14 mouse cellular contexts compared by ENCODE assay signal in the genomic region with DNA sequence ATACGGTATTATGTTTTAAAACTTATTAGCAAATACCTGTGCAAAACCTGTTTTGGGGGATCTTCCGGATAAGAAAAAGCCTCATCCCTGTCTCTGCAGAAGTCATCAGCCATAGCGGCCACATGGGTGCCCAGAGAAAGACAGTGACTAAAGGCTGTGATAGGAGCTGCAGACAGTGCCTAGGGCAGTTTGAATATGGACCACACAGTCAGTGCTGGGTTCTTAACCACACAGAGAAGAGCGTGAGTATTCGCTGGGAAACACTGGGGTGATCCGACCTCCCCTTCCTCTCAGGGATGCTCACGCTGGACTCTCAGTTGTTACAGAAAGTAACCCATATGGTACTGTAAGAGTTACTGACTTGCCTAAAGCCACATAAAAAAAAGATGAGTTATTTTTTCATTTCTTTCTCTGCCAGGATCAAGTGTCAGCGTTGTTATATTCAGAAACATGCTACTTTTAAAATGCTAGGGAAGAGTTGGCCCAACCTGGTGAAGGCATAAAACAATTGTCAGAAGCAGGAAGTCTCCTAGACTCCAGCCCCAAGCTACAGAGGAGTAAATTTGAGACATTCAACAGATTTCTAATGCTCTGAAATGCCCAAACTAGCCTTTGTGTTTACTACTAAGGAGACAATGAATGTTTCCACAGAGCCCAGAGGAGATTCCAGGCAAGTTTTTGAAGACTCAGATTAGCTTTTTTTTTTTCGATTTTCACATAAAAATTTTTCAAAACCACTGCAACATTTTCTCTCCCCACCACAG.
DNase-seq lines count a peak whose midpoint lies in the region; ATAC-seq and TF ChIP-seq lines count a peak whose summit lies in the region.
"Had no signal": no experiment of that assay in that cellular context is flagged by ENCODE, and none has a peak within 500 bp of the region (broad histone marks: within the 10 kb centered on the region; RNA-seq: fewer than 3 reads in every experiment).

No protein-coding gene starts in this region.

- H3K27ac ChIP-seq in hindbrain, embryonic 10.5 days = peak overlapping the region; percentile 83
- no peak overlapping the region for H3K27ac ChIP-seq in hindbrain, embryonic 16.5 days (ENCODE audit: low read depth, low read length)
- no peak overlapping the region; the same call in 1 of the 2 replicates for H3K27ac ChIP-seq in midbrain, embryonic 11.5 days (ENCODE audit: low read depth, low read length)
- no peak overlapping the region for H3K27ac ChIP-seq in midbrain, postnatal 0 days (ENCODE audit: low read depth, low read length)
- H3K27ac ChIP-seq in limb, embryonic 10.5 days = peak overlapping the region; percentile 57; the same call in 1 of the 2 replicates
- peak overlapping the region; percentile 60 for H3K27ac ChIP-seq in neural tube, embryonic 15.5 days (replicated peaks)
- H3K27ac ChIP-seq: stomach, embryonic 15.5 days had no signal

- no peak overlapping the region for H3K4me2 ChIP-seq in hindbrain, embryonic 16.5 days (ENCODE audit: low read length)
- H3K4me2 ChIP-seq in midbrain, embryonic 11.5 days = no peak overlapping the region
- H3K4me2 ChIP-seq in midbrain, postnatal 0 days (ENCODE audit: low read depth, low read length, poor library complexity, severe bottlenecking) = no peak overlapping the region
- no peak overlapping the region for H3K4me2 ChIP-seq in neural tube, embryonic 15.5 days
- H3K4me2 ChIP-seq: stomach, embryonic 15.5 days had no signal

- no peak overlapping the region for H3K4me3 ChIP-seq in hindbrain, embryonic 10.5 days
- no peak overlapping the region for H3K4me3 ChIP-seq in hindbrain, embryonic 16.5 days (ENCODE audit: low read length)
- H3K4me3 ChIP-seq in midbrain, embryonic 11.5 days (ENCODE audit: low read depth, low read length) = no peak overlapping the region
- H3K4me3 ChIP-seq in midbrain, postnatal 0 days (ENCODE audit: low read depth, low read length) = no peak overlapping the region
- no peak overlapping the region for H3K4me3 ChIP-seq in limb, embryonic 10.5 days
- no peak overlapping the region for H3K4me3 ChIP-seq in neural tube, embryonic 15.5 days (replicated peaks)
- H3K4me3 ChIP-seq: erythroblast, embryonic 14.5 days; stomach, embryonic 15.5 days had no signal

- no peaks in the 10 kb centered on the region; the same call in 1 of the 2 replicates for H3K27me3 ChIP-seq in hindbrain, embryonic 10.5 days (ENCODE audit: insufficient read depth, poor library complexity, severe bottlenecking)
- H3K27me3 ChIP-seq in hindbrain, embryonic 16.5 days (replicated peaks; ENCODE audit: control insufficient read depth, insufficient read depth, low read length) = no peaks in the 10 kb centered on the region
- H3K27me3 ChIP-seq in midbrain, embryonic 11.5 days (ENCODE audit: control insufficient read depth, insufficient read depth, low read length) = no peaks in the 10 kb centered on the region
- no peaks in the 10 kb centered on the region for H3K27me3 ChIP-seq in midbrain, postnatal 0 days (ENCODE audit: insufficient read depth, low read length)
- H3K27me3 ChIP-seq in limb, embryonic 10.5 days (ENCODE audit: low read depth, poor library complexity, severe bottlenecking) = no peaks in the 10 kb centered on the region
- H3K27me3 ChIP-seq in neural tube, embryonic 15.5 days (replicated peaks) = no peaks in the 10 kb centered on the region
- H3K27me3 ChIP-seq: stomach, embryonic 15.5 days had no signal

- ATAC-seq in hindbrain, embryonic 16.5 days = no peak
- 0 out of 2 replicates have a peak, but pooled peaks have one; percentile 45 for ATAC-seq in midbrain, embryonic 11.5 days (ENCODE audit: low FRiP score)
- no peak for ATAC-seq in midbrain, postnatal 0 days (ENCODE audit: low FRiP score)
- no peak for ATAC-seq in neural tube, embryonic 15.5 days (ENCODE audit: low FRiP score)

- no peaks in the 10 kb centered on the region for H3K9me3 ChIP-seq in hindbrain, embryonic 10.5 days
- no peaks in the 10 kb centered on the region for H3K9me3 ChIP-seq in hindbrain, embryonic 16.5 days (ENCODE audit: control insufficient read depth, low read length)
- no peaks in the 10 kb centered on the region for H3K9me3 ChIP-seq in midbrain, embryonic 11.5 days (ENCODE audit: control insufficient read depth, low read length)
- H3K9me3 ChIP-seq in midbrain, postnatal 0 days (ENCODE audit: low read length) = no peaks in the 10 kb centered on the region
- no peaks in the 10 kb centered on the region for H3K9me3 ChIP-seq in limb, embryonic 10.5 days (replicated peaks)
- H3K9me3 ChIP-seq in neural tube, embryonic 15.5 days (replicated peaks) = no peaks in the 10 kb centered on the region
- H3K9me3 ChIP-seq: stomach, embryonic 15.5 days had no signal

- 62% methylated on average over 9 of the region's 9 CpGs for WGBS in hindbrain, embryonic 10.5 days
- WGBS in hindbrain, embryonic 16.5 days = 59% methylated on average over 9 of the region's 9 CpGs
- 63% methylated on average over 9 of the region's 9 CpGs for WGBS in midbrain, embryonic 11.5 days
- 57% methylated on average over 9 of the region's 9 CpGs for WGBS in midbrain, postnatal 0 days
- 87% methylated on average over 9 of the region's 9 CpGs for WGBS in limb, embryonic 10.5 days
- WGBS in neural tube, embryonic 15.5 days = 41% methylated on average over 9 of the region's 9 CpGs

- H3K4me1 ChIP-seq in hindbrain, embryonic 10.5 days (replicated peaks) = peaks cover 21% of the 10 kb centered on the region
- no peaks in the 10 kb centered on the region; the same call in 1 of the 2 replicates for H3K4me1 ChIP-seq in hindbrain, embryonic 16.5 days (ENCODE audit: control insufficient read depth, insufficient read depth, low read depth, low read length)
- H3K4me1 ChIP-seq in midbrain, embryonic 11.5 days (ENCODE audit: control insufficient read depth, insufficient read depth, low read length) = peaks cover 10% of the 10 kb centered on the region; the same call in 1 of the 2 replicates
- H3K4me1 ChIP-seq in midbrain, postnatal 0 days (ENCODE audit: insufficient read depth, low read length) = peaks cover 4% of the 10 kb centered on the region; the same call in 1 of the 2 replicates
- H3K4me1 ChIP-seq in limb, embryonic 10.5 days = peaks cover 15% of the 10 kb centered on the region
- H3K4me1 ChIP-seq in neural tube, embryonic 15.5 days = peaks cover 8% of the 10 kb centered on the region
- H3K4me1 ChIP-seq: stomach, embryonic 15.5 days had no signal

- no peak overlapping the region for H3K9ac ChIP-seq in hindbrain, embryonic 16.5 days (ENCODE audit: low read depth, low read length)
- H3K9ac ChIP-seq in midbrain, embryonic 11.5 days (ENCODE audit: low read length) = no peak overlapping the region
- H3K9ac ChIP-seq in midbrain, postnatal 0 days (replicated peaks; ENCODE audit: low read length, poor library complexity, severe bottlenecking) = no peak overlapping the region
- no peak overlapping the region for H3K9ac ChIP-seq in neural tube, embryonic 15.5 days (replicated peaks)
- H3K9ac ChIP-seq: stomach, embryonic 15.5 days had no signal

- H3K36me3 ChIP-seq in hindbrain, embryonic 10.5 days = no peaks in the 10 kb centered on the region
- no peaks in the 10 kb centered on the region for H3K36me3 ChIP-seq in hindbrain, embryonic 16.5 days (ENCODE audit: control insufficient read depth, insufficient read depth, low read length)
- H3K36me3 ChIP-seq in midbrain, embryonic 11.5 days (ENCODE audit: control insufficient read depth, insufficient read depth, low read length) = no peaks in the 10 kb centered on the region
- no peaks in the 10 kb centered on the region for H3K36me3 ChIP-seq in midbrain, postnatal 0 days (ENCODE audit: insufficient read depth, low read length)
- H3K36me3 ChIP-seq in limb, embryonic 10.5 days = no peaks in the 10 kb centered on the region
- H3K36me3 ChIP-seq in neural tube, embryonic 15.5 days = no peaks in the 10 kb centered on the region
- H3K36me3 ChIP-seq: stomach, embryonic 15.5 days had no signal

- no peak for TF ChIP-seq CTCF in midbrain, postnatal 0 days (IDR thresholded peaks at IDR 0.05)

- DNase-seq in hindbrain, embryonic 10.5 days (ENCODE audit: low spot score) = peak; percentile 7
- DNase-seq in midbrain, embryonic 11.5 days (ENCODE audit: low spot score, missing footprints) = peak; percentile 84
- no peak for DNase-seq in midbrain, postnatal 0 days (ENCODE audit: low spot score)
- DNase-seq in limb, embryonic 10.5 days (ENCODE audit: low spot score) = no peak
- no peak for DNase-seq in spleen, postnatal 4 days (ENCODE audit: low spot score in 2 of 2)
- DNase-seq in retina, postnatal 1 day = no peak
- DNase-seq: adrenal gland, postnatal 25 days; cerebellum, adult 11 months; liver; thymus, postnatal 4 days had no signal

Comparison
In these comparisons a context has a peak if more than half of its experiments do, and no peak if none do; other contexts are left out.
1. DNase-seq: peak in hindbrain, embryonic 10.5 days (single experiment) and midbrain, embryonic 11.5 days (single experiment); none in midbrain, postnatal 0 days (single experiment), limb, embryonic 10.5 days (single experiment), spleen, postnatal 4 days (0 of 2) and retina, postnatal 1 day (single experiment).
2. H3K27ac ChIP-seq: peak in hindbrain, embryonic 10.5 days (single experiment), limb, embryonic 10.5 days (single experiment) and neural tube, embryonic 15.5 days (single experiment); none in hindbrain, embryonic 16.5 days (single experiment), midbrain, embryonic 11.5 days (single experiment) and midbrain, postnatal 0 days (single experiment).